Mouse (Mus musculus) neural tube, postnatal 0 days (tissue): Measurements from ENCODE around the gene Glrx3. TPM values are rescaled to one million over a fixed set of nuclear protein-coding genes. Genes with fewer than 3 reads are reported as not detected.

Experiments used
- polyA plus RNA-seq: library from polyadenylated mRNA; unstranded; fragments of >200 nt; fragmentation: Nextera tagmentation; extraction: Ambion mirVana; gene quantifications from 2 replicates; pipeline ENCODE4 v1.2.1, GENCODE M21; 2015

Gene Glrx3
- polyA plus RNA-seq = 228 and 244 TPM in 2 replicates

GRCm38 (mm10) chr7:137437440-137438178, at the start of gene Glrx3:
TSS of gene Glrx3 (plus strand) at chr7:137437614.

DNA sequence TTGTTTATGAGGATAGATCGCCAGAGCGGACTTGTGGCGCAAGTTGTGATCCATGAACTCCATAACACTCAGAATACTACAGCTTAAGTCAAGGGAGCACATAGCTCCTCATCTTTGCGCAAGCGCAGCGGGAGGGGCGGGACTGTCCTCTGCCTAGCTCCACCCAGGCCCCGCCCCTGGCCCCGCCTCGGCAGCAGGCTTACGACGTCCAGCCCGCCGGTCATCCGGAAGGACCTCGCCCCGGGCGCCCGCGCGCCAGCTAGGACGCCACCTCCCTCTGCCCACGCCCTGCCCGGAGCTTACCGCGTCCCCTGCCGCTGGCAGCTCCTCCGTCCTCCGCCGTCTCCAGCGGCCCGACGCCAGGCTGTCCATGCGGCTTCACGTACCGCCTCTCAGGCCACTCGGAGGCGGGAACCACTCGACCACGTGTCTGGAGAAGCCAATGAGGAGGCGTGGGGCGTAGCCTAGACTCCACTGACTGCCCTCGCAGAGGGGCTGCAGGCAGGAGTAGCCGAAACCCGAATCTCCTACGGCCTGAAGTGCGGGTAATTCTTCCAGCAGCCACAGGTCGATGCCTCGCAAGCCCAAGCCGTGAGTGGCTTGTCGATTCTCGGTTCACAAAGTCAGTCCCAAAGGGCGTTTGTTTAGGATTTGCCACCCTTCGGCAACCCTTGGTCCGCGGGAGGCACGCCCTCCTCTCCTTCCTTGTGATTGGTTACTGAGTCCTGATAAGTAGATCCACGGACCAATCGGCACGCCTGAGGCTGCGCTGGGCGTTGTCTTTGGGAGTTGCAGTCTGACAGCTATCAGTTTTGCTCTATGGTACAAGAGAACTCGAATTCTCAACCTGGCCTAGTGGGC, 26.8 kb upstream of the Glrx3 start, which contains the start of gene 9430038I01Rik:
9430038I01Rik (minus strand) TSS at position 426 of the 861 bp plus-strand sequence.

Other genes with a start within 250 kb of the Glrx3 start
- 18.4 and 19.5 TPM in 2 replicates for gene Ebf3, start 123.2 kb upstream of the Glrx3 start, polyA plus RNA-seq
- gene 9430038I01Rik, start 26.9 kb upstream of the Glrx3 start, polyA plus RNA-seq = 19.8 and 20.6 TPM in 2 replicates